Mouse (Mus musculus) kidney, adult 9 months (tissue): ENCODE measurements around the gene Mrps18a.

Experiments
- DNase-seq: peaks from one replicate; pipeline ENCODE4 v3.0.0; 2022

Mrps18a gene

GRCm38 (mm10) chr17:46152847-46153782 lies 42.3 kb downstream of the Mrps18a start, which contains the start of gene Mad2l1bp:
Mad2l1bp (minus strand) TSS chr17:46153553.
- DNase-seq, result peak; percentile 95

GRCm38 (mm10) chr17:46154336-46154735 lies 43.5 kb downstream of the Mrps18a start:
- no peak for DNase-seq

GRCm38 (mm10) chr17:46156680-46157079 lies 45.9 kb downstream of the Mrps18a start:
- no peak for DNase-seq

DNA sequence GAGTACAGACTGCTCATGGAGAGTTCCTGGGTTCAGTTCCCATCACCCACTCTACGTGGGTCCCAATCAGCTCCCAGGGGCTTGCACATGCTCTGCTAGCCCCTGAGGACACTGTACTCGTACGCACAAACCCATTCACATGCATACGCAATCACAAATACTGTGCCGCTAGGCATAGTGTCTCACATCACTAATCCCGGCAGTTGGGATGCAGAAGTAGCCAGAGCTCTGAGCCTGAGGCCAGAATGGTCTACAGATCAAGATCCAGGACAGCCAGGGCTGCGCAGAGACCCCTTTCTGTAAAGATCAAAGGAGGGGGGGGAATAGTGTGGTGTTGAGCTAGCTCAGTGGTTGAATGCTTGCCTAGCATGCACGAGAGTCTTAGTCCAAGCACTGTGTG lies 46.3 kb downstream of the Mrps18a start:
- DNase-seq, result no peak

DNA sequence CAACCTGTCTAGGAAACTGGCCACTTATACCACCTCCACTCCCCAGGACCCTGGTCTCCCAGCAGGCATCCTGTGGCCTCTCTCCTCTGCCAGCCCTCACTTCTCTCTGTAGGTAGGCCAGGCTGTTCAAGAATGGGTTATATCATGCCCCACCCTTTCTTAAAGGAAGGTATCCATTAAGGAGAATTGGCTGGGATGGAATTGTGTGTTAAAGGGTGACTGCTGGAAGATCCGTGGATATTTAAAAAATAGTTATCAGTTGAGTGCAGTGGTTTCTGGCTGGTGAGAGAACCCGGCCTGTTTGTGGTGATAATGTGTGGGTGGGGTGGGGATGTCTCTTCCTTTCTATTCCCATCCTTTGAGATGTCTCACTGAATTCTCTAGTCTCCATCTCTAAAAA lies 48.5 kb downstream of the Mrps18a start:
- no peak for DNase-seq

DNA sequence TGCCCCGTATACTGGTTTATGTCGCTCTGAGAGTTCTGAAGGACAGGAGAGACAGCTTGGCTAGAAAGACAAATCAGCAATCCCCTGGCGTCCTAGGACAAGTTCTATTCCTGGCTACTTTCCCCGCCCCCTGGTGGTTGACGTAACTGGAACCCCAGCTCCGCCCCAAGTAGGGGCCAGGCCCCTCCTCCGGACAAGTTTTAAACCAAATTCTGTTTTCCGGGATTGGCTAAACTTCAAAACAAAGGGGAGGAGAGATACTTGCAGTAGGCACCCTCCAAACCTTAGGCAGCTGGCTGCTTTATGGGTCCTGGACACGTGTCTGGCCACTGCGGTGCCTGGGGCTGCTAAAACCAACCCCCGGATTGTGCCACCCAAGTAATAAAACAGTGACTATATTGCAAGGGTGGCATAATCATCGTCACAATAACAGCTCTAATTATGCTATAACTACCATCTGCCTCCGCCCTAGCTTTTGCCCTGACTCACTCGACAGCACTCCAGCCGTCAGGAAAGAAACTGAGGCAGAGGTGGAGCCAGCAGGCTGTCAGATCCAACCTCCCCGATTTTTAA lies 49.4 kb downstream of the Mrps18a start:
- peak; percentile 99 for DNase-seq

DNA sequence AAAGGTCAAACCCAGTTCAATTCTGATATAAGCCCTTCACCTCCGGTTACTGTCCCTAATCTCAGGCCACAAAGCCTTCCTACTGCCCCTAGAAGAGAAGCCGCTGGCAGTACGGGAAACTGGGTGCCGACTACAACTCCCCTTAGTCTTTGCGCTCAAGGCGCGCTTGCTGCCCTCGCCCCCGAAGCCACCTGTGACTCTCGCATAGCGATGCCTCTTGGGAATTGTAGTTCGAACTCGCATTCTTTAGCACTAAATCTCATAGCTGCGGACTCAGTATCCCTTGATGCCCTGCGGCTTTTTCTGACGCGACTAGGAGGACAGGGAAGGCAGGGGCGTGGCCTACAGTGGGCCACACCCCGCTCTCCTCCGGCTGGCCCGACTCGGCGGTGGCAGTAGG lies 49.9 kb downstream of the Mrps18a start, which contains the start of gene Gtpbp2:
Gtpbp2 (plus strand) TSS at position 347 of the 400 bp plus-strand sequence.
- DNase-seq, result peak; percentile 100

GRCm38 (mm10) chr17:46161179-46161578 lies 50.4 kb downstream of the Mrps18a start:
- no peak for DNase-seq

DNA sequence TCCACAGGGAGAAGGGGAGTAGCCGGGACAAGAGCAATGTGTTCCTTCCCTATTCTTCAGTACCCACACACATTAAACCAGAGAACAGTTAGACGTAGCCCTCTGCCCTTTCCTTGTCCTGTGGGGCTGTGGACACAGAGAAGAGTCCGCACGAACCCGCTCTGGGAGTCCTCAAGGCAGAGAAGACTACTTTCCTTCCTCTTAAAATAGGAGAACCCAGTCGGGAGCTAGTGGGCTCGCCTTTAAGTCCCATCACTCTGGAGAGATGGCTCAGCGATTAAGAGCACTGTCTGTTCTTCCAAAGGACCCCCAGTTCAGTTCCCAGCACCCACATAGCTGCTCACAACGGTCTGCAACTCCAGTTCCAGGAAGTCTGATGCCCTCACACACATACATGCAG lies 50.9 kb downstream of the Mrps18a start:
- no peak for DNase-seq

GRCm38 (mm10) chr17:46162551-46162950 lies 51.8 kb downstream of the Mrps18a start:
- no peak for DNase-seq

DNA sequence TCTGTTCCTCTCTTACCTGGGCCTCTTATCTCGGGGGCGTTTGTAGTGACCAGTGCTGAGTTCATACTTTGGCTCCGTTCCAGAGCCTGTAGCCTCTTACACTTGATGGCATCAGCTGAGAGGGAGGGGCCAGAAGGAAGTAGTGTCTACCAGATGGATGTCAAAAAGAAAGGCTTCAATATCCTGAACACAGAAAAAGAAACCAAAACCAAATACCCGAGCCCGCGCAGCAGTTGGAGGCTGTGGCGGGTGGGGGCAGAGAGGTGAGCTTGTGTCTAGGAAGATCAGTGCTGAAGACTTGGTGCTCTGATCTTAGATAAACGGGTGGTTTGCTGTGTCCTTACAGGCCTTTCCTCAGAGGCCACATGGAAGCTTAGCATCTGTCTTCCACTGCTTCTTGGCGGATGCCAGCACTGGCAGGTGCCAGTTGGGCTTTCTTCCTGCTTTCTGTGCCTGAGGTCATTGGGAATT lies 52.2 kb downstream of the Mrps18a start:
- peak; percentile 70 for DNase-seq

DNA sequence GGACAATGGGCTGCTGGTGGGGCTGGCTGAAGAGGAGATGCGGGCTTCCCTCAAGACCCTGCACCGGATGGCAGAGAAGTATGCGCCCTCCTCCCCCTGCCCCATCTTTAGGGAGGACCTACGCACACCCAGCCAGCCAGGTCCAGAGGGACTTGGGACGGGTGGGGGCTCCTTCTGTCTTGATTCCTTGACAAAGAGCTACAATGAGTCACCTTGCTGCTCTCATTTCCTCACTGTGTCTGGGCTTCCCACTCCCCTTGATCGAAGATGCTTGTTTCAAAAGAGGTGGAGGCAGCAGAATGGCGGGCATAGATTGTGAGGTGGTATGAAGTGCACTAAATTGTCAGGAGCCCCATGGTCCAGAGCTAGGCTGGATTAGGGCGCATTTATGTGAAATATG lies 53.5 kb downstream of the Mrps18a start:
- DNase-seq, result no peak

GRCm38 (mm10) chr17:46164791-46165190 lies 54.0 kb downstream of the Mrps18a start:
- no peak for DNase-seq

- no peak for DNase-seq
Measured at GRCm38 (mm10) chr17:46165460-46165859, 54.7 kb downstream of the Mrps18a start.

DNA sequence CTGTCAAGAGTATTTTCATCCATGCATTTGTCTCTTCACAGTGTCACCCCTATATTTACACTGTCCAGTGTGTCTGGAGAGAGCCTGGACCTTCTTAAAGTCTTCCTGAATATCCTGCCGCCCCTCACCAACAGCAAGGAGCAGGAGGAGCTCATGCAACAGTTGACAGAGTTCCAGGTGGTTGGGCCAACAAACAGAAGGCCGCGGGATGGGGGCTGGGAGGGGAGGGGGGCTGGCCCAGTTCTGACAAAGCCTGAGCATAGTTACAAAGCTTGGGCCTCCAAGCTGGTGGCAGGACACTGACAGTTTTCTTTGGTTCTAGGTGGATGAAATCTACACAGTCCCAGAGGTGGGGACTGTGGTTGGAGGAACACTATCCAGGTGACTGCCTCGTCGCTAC lies 55.5 kb downstream of the Mrps18a start:
- DNase-seq, result no peak

DNA sequence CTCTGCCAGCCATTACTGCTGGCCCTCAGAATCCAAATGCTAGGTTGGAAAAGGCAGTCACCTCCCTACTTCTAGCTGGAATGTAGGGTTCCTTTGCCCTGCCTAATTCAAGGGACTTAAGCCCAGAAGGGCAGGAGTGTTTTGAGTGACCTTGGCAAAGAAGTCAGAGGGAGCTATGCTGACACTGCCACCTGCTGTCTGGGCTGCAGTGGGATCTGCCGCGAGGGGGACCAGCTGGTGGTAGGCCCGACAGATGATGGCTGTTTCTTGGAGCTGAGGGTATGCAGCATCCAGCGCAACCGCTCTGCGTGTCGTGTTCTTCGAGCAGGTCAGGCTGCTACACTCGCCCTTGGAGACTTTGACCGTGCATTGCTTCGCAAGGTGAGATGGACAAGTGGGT lies 56.2 kb downstream of the Mrps18a start:
- DNase-seq, result peak; percentile 33

DNA sequence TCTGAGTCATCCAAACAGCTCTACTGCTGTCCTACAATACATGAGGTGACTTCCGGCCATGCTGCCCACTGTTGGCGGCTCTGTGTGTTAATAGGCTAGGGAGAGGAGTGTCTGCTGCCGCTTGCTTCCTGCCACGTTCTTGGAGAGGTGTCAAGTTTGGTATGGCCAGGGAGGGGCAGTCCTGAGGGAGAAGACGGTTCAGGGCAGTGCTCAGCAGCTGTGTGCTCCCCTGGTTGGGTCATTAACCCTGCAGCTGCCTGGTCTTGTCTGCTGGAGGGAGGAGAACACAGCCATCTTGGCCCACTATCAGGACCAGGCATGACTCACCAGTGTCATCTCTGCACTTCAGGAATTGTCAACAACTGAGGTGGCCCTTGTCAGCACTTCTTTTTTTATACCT lies 57.5 kb downstream of the Mrps18a start:
- DNase-seq, result no peak

DNA sequence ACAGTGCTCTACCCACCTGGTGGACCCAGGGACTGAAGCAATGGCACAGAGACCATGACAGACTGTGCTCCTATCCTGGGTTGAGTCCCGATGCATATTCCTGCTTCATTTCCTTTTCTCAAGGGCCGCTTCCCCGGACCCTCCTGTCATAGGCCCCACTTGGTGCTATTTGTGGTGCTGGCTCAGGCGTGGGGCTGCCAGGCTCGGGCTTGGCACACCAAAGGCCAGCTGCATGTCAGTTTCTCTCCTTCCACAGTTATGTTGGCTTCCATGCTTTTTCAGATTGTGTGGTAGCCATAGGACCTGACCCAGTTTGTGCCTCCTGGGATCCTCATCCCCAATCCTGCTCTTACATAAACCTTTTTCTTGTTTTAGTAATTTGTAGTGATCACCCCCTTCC lies 58.0 kb downstream of the Mrps18a start:
- DNase-seq, result no peak

GRCm38 (mm10) chr17:46170538-46170937 lies 59.8 kb downstream of the Mrps18a start:
- DNase-seq, result peak; percentile 58
